Mouse (Mus musculus) heart, postnatal 10 days (tissue): ENCODE results near the gene 1700013F07Rik. TPM values are rescaled to one million over a fixed set of nuclear protein-coding genes. Genes with fewer than 3 reads are reported as not detected.
"Not testable (repeated sequence)": the region's sequence is repeated elsewhere in the genome, so short reads cannot be mapped to it uniquely, and the experiment has no call there.

Experiments
- DNase-seq, 2 experiments: peaks; one replicate each; pipeline ENCODE4 v3.0.0; 2021
- intact Hi-C: fragments of 180-260 bp; cut with DNase I; formaldehyde crosslinking; loops from one replicate; pipeline ENCODE4 v1.15.1; 2025
- total RNA-seq, 2 experiments: library from RNA; stranded (reverse); gene quantifications; 2 replicates each; pipeline ENCODE4 v1.2.3; 2021

The 1700013F07Rik gene
- total RNA-seq, result not detected

DNA sequence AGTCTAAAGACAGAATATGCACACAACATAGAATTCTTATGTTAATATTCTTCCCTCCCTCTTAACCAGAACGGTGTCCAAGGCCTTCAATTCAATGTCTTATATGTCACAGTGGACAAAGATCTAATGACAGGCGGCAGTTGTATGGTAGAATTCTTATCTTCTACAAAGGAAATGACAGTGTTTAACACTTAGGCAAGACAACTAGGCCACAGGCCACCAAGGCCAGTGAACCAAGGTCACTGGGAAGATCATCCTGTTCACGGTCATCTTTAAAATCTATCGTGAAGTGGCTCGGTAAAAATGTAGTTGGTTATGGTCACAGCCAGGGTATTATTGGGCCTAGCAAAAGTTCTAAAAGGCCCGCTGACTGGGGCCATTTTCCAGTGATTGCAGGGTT, at the start of gene 1700013F07Rik:
Gene 1700013F07Rik (plus strand): TSS at position 200 of the 400 bp plus-strand sequence.
- no peak for DNase-seq
- intact Hi-C loops, result no loop called here

DNA sequence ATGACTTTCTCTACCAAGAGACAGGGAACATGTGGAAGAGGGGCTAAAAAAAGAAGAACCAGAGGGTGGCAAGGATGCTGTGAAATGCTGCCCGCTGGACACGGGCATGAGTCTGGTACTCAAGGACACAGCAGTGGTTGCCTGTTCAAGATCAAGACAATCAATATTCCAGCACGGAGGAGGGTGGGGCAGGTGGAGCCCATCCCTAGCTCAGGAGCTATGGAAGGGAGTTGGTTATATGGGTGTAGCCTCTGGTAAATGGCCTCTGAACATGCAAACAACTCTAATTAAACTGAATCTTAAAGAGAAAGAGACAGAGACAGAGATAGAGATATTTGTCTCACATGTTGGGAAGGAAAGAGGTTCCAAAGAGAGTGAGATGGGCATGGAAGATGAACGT, 49.2 kb upstream of the 1700013F07Rik start:
- intact Hi-C loops, result no loop called here
- DNase-seq, result no peak

DNA sequence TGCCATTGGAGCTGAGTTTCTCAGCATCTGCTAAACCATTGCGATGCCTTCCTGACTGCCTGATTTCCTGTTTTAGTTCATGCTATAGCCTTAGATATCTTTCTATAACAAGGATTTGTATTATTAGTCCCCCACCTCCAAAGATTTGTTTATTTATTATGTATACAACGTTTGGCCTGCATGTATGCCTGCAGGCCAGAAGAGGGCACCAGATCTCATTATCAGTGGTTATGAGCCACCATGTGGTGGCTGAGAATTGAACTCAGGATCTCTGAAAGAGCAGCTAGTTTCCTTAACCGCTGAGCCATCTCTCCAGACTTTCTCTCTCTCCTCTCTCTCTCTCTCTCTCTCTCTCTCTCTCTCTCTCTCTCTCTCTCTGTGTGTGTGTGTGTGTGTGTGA, 44.0 kb upstream of the 1700013F07Rik start:
- intact Hi-C loops, result no loop called here
- DNase-seq, result no peak

DNA sequence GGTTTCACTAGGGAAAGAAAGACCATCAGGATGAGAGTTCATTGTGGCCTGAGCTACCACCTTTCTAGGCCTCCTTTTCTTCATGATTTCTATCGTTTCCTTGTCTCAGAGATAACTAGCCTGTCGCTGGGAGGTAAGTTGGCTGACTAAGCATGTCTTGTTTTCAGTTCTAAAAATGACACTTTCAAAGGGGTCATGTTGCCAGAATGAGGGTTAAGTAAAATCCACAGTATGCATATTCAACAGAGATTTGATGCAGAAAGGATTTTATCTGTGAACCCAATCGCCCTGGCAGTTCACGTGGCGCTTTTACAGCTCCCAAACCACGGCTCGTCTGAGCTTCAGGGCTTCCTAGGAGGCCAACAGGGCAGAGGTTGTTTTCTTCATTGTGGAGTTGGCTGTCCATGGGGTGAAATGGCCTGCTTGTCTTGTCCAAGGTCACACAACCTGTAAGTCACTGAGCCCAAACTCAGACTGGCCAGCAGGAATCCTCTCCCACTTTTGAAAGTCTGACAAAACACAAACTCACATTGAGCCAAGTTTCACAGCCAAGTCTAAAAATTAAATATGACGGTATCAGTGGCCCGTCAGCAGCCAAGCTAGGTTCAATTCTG, 39.0 kb upstream of the 1700013F07Rik start:
- intact Hi-C loops, result no loop called here
- DNase-seq, result peak; percentile 15 to 34

DNA sequence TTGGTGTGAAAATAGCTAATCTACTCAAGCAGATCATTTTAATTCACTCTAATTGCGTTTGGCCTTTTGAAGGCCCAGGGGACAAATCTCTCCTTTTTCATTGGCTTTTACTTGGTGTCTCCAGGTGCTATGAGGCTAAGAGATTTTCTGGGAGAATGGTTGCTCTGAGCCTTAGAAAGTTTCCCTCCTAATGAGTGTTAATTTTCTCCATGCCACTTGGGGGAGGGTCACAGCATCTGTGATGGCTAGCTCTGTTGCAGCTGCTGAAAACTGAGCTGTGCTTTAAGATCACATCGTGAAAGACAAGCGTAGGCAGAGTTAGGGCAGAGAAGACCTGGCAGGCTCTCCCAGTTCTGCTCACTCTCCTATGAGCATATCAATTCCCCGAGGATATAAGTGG, 38.5 kb upstream of the 1700013F07Rik start:
- no peak for DNase-seq
- intact Hi-C loops, result no loop called here

DNA sequence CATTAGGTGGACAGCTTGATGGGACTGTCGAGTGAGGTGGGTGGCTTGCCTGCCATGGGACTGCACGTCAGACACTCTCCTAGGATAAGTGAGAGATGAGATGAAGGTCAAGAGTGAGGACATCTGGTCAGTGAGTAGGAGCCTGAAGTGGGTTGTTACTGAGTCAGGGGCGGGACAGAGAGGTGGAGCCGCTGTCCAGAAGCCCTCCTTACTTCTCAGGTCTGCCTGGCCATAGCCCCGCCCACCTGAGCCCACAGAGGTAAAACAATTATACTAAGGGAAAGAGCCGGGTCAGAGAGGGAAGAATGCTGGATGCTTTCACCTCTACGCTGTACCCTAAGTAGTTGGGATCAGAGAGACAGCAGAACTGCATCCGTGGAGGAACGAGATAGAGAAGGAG, 36.3 kb upstream of the 1700013F07Rik start:
- no peak for DNase-seq
- intact Hi-C loops, result no loop called here

DNA sequence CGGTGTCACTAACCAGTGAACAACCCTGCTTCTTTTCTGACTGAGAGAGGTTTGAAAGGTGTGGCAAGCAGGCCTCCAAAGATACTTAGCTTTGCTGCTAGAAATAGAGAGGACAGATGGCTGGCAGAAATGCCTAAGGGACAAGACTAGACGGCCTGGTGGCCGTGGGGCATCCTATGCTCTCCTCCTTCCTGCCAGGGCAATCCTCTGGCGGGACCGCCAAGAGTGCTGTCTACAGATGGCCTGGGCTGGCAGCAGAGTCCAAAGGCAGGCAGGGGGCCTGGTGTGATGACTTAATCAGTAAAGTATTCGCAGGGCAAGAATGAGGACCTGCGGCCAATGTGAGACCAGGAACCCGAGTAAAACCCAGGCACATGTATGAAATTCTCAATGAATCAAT, 34.1 kb upstream of the 1700013F07Rik start:
- intact Hi-C loops, result no loop called here
- DNase-seq, result no peak

DNA sequence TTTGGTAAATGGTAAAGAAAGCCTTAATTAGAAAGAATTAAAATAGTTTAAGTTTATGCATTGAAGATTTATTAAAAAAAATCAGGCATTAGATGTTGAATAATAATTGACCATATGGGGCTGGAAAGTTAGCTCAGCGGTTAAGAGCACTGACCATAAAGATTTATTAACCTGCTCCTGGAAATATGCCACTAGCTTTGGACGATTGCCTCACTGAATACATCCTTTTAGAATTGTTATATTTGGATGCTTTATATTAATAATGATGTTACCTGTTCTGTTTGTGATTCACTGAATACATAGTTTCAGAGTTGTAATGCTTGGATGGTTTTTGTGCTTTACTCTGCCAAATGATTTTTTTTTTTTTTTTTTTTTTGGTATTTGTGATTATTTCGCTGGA, 32.5 kb upstream of the 1700013F07Rik start:
- intact Hi-C loops, DNase-seq: not testable (repeated sequence)

DNA sequence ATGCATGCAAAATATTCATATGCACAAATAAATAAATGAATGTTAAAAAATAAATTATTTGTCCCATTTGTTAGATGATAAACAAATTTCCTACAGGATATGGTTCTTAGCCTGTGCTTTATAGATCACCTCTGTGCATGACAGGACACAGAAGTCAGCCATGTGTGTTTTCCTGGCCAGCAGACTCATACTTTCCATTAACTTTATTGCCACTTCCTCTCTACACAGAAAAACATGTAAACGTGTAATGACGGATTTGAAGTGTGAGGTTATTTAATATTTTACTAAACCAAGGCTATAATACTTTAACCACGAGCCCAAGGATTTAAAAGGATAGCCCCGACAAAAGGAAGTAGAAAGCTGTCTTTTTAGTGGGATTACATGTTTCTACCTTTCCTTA, 30.0 kb upstream of the 1700013F07Rik start:
- intact Hi-C loops, result no loop called here
- DNase-seq, result no peak

DNA sequence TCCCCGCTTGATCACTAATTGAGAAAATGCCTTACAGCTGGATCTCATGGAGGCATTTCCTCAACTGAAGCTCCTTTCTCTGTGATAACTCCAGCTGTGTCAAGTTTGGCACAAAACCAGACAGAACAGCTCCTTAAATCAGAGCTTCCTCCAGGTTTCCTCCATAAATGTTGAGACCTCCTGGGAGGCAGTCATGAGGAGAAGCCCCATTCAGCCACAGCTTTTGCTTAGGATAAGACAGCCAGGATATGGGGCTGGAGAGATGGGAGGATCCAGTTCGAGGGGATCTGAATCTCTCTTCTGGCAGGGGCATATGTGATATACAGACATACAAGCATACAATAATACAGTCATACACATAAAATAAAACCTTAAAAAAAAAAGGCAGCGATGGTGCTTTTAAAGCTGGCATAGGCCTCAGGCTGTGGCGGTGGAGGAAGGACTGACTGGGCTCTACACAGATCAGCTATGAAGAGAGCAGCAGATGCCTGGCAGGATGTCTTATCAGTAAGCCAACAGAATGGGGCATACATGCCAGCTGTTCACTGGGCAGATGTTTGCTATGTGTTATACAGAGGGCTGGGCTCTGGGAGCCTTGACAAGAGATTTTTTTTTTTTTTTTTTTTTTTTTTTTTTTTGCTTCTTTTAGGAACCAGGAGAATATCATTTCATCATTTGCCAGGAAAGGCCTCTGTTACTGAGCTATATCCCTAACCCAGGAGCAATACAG, 25.0 kb upstream of the 1700013F07Rik start:
- no peak for DNase-seq
- intact Hi-C loops, result no loop called here

DNA sequence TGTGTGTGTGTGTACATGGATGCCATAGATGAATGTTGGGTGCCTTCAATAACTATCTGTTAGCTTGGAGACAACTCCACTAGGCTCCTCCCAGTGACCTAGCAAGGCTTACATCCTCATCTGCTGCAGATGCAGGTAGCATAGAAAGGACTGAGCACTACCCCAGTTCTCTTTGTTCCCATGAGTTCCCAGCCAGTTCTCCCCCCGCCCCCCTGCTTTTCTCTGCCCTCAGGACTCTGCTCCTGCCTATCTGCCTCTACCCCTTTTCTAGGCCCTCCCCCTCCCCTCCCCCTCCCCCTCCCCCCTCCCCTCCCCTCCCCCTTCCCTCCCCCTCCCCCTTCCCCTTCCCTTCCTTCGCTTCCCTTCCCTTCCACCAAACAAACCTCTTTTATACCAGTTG, 23.8 kb upstream of the 1700013F07Rik start:
- intact Hi-C loops, result no loop called here
- no peak for DNase-seq

DNA sequence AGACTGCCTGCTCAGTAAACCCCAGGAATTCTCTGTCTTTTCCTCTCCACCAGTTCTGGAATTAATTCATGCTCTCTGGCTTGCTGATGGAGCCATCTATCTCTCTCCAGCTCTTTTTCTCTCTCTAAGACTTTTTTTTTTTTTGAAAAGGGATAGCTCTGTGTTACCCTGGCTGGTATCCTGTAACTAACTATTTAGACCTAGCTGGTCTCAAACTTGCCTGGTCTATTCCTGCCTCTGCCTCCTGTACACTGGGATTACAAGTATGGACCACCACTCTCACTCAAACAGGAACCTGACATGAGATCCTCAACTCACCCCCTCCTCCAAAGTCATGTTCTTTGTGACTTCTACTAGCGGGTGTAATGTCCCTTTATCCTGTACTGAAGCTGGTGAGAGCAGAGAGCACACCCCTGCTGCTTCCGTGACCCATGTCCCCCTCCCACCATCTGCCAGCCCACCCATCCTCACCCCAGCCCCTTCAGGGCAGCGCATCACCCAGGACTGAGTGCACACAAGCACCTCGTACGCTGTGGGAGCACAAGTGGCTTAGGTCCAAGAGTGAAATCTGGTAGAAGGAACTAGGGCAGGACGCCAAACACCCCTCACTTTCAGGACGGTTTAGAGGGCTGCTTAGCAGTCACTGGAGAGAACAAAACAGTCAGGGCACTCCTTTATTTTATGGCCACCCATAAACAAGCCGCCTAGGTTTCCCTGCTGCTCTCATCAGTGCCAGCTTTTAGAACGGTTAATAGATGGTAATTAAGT, 23.1 kb upstream of the 1700013F07Rik start:
- no peak for DNase-seq
- intact Hi-C loops, result no loop called here

DNA sequence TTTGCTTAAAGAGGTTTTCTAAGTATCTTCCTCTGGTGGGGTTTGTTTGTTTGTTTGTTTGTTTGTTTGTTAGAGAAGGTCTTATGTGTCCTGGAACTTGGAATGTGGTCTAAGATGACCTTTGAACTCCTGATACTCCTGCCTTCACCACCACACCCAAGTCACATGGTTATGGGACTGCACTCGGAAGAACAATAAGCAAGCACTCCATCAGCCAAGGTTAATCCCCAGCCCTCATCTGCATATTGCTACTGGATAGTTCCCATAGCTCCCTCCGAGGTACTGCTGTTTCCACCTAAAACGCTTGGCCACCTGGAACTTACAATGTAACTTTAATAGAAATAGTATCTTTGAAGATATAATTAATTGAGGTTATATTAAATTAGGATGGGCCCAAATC, 20.5 kb upstream of the 1700013F07Rik start:
- intact Hi-C loops, result no loop called here
- no peak for DNase-seq

DNA sequence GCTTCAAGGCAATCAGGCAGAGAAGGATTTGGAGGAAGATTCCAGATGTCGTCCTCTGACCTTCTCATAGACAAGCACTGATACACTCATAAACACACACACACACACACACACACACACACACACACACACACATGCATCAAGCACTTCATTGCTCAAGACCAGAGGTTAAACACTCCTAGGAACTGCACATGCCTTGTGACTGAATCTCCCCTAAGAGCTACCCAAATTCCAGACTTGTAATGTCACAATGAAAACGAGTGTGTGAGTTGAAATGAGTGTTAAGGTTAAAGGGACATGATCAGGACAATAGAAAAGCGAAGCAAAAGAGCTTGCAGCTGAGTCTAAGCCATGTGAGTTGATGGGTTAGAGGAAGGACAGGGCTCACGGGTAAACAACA, 15.7 kb upstream of the 1700013F07Rik start:
- no peak for DNase-seq
- intact Hi-C loops, result no loop called here

DNA sequence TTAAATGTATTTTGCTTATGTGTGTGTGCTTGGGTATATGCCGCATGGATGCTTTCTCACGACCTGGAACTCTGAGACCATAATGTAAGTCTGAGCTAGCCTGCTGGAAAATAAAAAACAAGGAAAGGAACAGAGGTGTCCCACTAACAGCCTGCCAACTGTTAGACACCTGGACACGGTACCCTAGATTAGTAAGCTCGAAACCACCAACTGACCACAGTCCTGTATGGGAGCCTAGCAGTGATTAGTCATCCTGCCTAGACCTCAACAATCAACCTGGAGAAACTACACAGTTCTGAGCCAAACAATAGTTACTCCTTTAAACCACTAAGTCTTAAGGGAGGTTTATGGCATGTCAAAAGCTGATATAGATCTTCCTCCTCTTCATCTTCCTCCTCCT, 10.5 kb upstream of the 1700013F07Rik start:
- intact Hi-C loops, result no loop called here
- no peak for DNase-seq

DNA sequence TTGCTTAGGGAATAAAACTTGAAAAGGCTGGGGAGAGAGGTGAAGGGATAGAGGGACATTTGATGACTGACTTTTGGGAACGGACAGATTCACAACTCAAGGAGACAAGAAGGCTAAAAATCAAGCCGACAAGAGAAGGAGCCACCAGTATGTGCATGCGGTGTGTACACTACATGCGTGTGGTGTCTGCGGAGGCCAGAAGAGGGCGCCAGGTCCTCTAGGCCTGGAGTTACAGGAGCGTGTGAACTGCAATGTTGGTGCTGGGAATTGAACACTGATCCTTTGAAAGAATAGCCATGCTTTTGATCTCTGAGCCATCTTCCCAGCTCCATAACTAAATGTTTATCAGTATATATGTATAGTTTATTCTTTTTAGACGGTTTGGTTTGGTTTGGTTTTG, 5.5 kb upstream of the 1700013F07Rik start:
- no peak for DNase-seq
- intact Hi-C loops, result no loop called here

DNA sequence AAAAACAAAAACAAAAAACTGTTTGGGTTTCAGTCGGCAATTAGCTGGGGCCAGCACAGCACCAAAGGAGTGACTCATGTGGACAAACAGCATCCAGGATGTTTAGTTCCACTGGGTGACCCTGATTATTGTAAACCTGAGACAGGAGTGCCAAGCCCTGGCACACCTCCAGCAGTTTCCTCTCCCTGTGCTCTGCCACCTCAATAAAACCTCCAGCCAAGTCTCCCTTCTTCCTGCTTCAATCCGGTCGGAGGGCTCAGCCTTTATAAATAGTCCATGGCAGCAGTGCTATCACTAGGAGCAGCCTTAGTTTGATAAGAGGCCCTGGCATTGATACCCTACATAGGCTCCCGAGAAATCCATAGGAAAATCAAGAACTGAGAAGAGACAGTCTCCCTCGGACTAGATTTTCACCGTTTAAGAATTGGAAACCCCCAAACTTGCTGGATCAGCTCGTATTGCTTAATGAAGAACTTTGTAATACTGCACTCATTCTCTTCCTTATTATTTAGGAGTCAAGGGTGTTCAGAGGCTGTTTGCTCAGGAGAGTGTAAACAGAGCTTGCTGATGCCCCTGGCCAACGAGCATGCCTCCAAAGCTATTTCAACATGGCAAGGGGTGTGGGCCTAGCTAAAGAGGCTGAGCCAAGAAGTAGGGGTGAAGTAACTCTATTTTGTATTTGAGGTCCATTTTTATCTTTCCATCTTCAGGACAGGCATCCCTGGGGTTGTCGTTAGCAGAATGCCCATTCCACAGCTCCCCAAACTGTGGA, 650 bp upstream of the 1700013F07Rik start:
- peak; percentile 33 to 54 for DNase-seq

DNA sequence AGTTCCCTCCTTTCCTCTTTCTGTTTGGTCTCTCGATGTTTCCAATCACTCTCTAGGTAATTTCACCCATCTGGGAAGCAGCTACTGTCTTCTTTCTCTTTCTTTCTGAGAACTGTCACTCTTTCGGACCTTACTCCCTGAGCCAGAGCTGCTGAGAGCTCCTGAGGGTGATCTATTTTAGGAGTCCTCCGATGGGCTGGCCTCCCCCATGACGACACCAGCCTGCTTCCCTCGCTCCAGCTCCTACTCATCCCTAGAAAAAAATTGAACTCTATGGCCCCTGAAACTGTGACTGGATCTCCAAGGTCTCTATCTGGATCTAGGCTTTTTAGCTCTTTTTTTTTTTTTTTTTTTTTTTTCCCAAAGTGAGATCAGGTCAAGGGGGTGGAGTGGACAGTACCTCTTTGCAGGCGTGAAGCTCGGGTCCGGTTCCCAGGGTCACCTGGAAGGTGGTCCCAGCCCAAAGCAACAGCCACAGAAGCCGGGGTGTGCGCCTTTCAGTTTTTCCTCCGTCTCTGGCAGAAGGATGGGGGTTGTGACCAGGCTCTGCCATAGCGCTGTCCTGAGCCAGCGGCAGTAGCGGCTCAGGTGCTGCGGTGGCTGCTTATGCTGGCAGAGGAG, 2.1 kb downstream of the 1700013F07Rik start:
- intact Hi-C loops, result no loop called here
- DNase-seq, result peak in 1 of 2 experiments; percentile 15

More for the DNA sequence above, 650 bp upstream of the 1700013F07Rik start:
- intact Hi-C loops, result no loop called here

DNA sequence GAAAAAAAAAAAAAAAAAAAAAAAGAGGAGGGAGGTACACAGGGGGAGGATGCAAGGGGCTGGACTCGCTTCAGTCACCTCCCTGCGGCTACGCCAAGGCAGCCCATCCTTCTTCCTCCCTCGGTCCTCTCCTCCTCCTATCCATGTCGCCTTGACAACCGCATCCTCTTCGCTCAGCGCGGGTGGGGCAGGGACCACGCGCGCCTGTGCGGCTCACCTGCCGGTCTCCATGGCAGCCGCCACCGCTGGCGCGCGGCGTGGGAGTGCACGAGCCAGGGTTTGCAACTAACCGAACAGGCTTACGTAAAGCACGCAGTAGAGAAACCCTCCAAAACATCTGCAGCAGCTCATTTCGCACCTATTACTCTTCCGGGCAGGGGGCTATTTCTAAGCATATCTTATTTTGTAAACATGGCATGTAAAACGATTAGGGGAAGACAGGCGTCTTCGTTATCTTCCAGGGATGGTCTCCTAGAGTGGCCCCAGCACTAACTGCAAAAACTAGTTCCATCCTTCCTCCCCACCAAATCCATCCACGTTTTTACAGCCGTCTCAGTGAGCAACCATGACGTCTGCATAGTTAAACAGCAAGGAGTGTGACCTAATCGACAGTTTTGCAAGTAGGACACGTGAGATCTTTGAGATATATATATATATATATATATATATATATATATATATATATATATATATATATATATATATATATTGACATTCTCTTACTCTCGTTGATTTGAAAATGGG, 2.7 kb downstream of the 1700013F07Rik start, which contains the start of gene 5330417C22Rik:
Gene 5330417C22Rik (minus strand): TSS at position 20 of the 744 bp plus-strand sequence.
- intact Hi-C loops, result no loop called here

DNA sequence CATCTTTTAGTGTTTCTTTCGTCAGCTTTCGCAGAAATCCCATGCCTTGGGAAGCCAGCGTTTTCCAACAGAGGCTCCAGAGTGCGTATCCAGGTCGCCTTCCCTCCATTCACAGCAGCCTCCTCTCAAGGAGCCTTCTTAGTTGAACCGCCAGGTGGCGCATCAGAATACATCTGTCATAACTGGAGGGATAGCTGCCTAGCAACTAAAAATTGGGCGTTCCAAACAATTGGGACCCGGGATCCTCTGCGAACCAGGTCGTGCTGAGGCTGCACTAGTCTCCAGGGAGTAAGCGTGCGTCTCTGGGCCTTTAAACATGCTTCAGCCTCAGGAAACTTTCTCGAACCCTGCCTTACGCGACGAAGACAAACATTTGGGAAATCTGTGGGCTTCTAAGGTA, 3.4 kb downstream of the 1700013F07Rik start:
- intact Hi-C loops, result no loop called here
- DNase-seq, result peak; percentile 87 to 91

More for the DNA sequence above, 2.7 kb downstream of the 1700013F07Rik start, which contains the start of gene 5330417C22Rik:
- peak; percentile 18 to 25 for DNase-seq
